Comparison of ENCODE assay signal across 27 mouse cellular contexts in the genomic region with DNA sequence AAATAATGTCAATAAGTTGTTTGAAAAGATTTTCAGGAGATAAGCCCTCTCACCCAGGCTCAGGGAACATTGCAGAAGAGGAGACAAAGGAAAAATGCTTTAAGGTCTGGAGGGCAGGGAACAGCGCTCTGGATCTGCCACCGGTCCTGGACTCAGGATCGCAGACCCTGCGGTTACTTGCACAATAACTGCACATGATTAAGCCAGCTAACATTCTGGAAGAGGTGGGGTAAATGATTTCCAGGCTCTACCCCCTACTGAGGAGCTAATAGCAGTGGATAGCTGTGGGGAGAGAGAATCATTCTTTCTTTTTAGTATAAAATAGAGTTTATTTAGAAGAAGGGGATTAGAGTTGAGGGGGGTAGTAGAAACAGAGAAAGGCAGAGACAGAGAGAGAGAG.
A peak's percentile ranks its signal among the peaks of the same experiment; 100 is the strongest.
DNase-seq lines count a peak whose midpoint lies in the region; ATAC-seq and TF ChIP-seq lines count a peak whose summit lies in the region.
"Had no signal": no experiment of that assay in that cellular context is flagged by ENCODE, and none has a peak within 500 bp of the region (broad histone marks: within the 10 kb centered on the region; RNA-seq: fewer than 3 reads in every experiment).

No protein-coding gene starts in this region.

- H3K9ac ChIP-seq in kidney, embryonic 16.5 days (replicated peaks; ENCODE audit: low read length) = no peak overlapping the region
- H3K9ac ChIP-seq in hindbrain, postnatal 0 days (replicated peaks; ENCODE audit: low read length) = no peak overlapping the region
- H3K9ac ChIP-seq: heart, embryonic 13.5 days; intestine, embryonic 15.5 days; limb, embryonic 13.5 days had no signal

- no peak overlapping the region for H3K27ac ChIP-seq in kidney, adult 2 months (ENCODE audit: insufficient read depth, low read depth, low read length)
- no peak overlapping the region for H3K27ac ChIP-seq in kidney, embryonic 16.5 days (ENCODE audit: low read length)
- no peak overlapping the region for H3K27ac ChIP-seq in hindbrain, postnatal 0 days
- H3K27ac ChIP-seq: heart, embryonic 13.5 days; intestine, embryonic 15.5 days; limb, embryonic 13.5 days; stomach, postnatal 0 days had no signal

- POLR2A ChIA-PET in Patski (lab: Charles Lee) = no interaction called here

- in situ Hi-C loops in Patski (cut with MboI; ENCODE audit: low pct_unique_long_range_greater_than_20kb) = loop anchor here (10.0 to 25.0 kb wide), 2 partner anchors 123 to 180 kb away; a partner anchor contains a TSS

- no peak for TF ChIP-seq POLR2A in kidney, adult 2 months (IDR thresholded peaks at IDR 0.05; ENCODE audit: low read depth, low read length)

- DNase-seq in Patski (ENCODE audit: low read depth, low spot score) = peak; percentile 90
- peak; percentile 69 for DNase-seq in kidney, adult 2 months
- DNase-seq in kidney, postnatal 36 days = peak; percentile 63 to 65
- DNase-seq in urinary bladder, postnatal 10 days (ENCODE audit: low spot score) = no peak
- no peak for DNase-seq in hindbrain, postnatal 0 days (ENCODE audit: low spot score)
- DNase-seq in cerebellum, adult 9-11 months = no peak
- DNase-seq: adrenal gland, adult 8-10 months; cerebellum, adult 8-10 months; embryo, embryonic 11 days; heart, postnatal 14 days; lung, postnatal 36 days; right cerebral cortex, adult 18-20 months; spleen, adult 18-20 months; thymus, adult 18-20 months; thymus, postnatal 25 days had no signal

- WGBS in kidney, adult 2 months = 45% methylated on average over 4 of the region's 4 CpGs
- WGBS in kidney, embryonic 16.5 days = 79% methylated on average over 4 of the region's 4 CpGs
- WGBS in hindbrain, postnatal 0 days = 78% methylated on average over 4 of the region's 4 CpGs

- no peak overlapping the region for H3K4me3 ChIP-seq in kidney, adult 2 months (ENCODE audit: insufficient read depth, low read depth, low read length)
- no peak overlapping the region for H3K4me3 ChIP-seq in kidney, embryonic 16.5 days (ENCODE audit: low read length)
- no peak overlapping the region for H3K4me3 ChIP-seq in hindbrain, postnatal 0 days (ENCODE audit: low read length)
- H3K4me3 ChIP-seq: erythroblast, embryonic 14.5 days; heart, embryonic 13.5 days; intestine, embryonic 15.5 days; limb, embryonic 13.5 days had no signal

- no peaks in the 10 kb centered on the region for H3K27me3 ChIP-seq in Patski
- no peaks in the 10 kb centered on the region for H3K27me3 ChIP-seq in kidney, adult 2 months (replicated peaks; ENCODE audit: control insufficient read depth, insufficient read depth, low read length)
- no peaks in the 10 kb centered on the region for H3K27me3 ChIP-seq in kidney, embryonic 16.5 days (ENCODE audit: insufficient read depth, low read length)
- H3K27me3 ChIP-seq in hindbrain, postnatal 0 days (ENCODE audit: insufficient read depth, low read length) = no peaks in the 10 kb centered on the region
- H3K27me3 ChIP-seq: heart, embryonic 13.5 days; intestine, embryonic 15.5 days had no signal

- H3K4me2 ChIP-seq in kidney, embryonic 16.5 days (replicated peaks; ENCODE audit: low read depth, low read length) = no peak overlapping the region
- no peak overlapping the region for H3K4me2 ChIP-seq in hindbrain, postnatal 0 days (ENCODE audit: low read depth, low read length)
- H3K4me2 ChIP-seq: heart, embryonic 13.5 days; intestine, embryonic 15.5 days; limb, embryonic 13.5 days; liver, embryonic 11.5 days; midbrain, embryonic 11.5 days had no signal

- no peak for TF ChIP-seq CTCF in Patski (IDR thresholded peaks at IDR 0.05)
- TF ChIP-seq CTCF in kidney, adult 2 months (conservative IDR thresholded peaks at IDR 0.05; ENCODE audit: insufficient read depth, insufficient read length, low read depth, low read length) = no peak
- TF ChIP-seq CTCF in hindbrain, postnatal 0 days (IDR thresholded peaks at IDR 0.05; ENCODE audit: low read depth) = no peak

- H3K9me3 ChIP-seq in kidney, embryonic 16.5 days (ENCODE audit: low read length) = no peaks in the 10 kb centered on the region
- H3K9me3 ChIP-seq in hindbrain, postnatal 0 days (ENCODE audit: low read length) = no peaks in the 10 kb centered on the region
- H3K9me3 ChIP-seq: heart, embryonic 13.5 days; intestine, embryonic 15.5 days; limb, embryonic 13.5 days had no signal

- CTCF ChIA-PET in Patski (lab: Charles Lee) = interaction anchor here (0.6 to 1.5 kb wide), 3 partner anchors 9 to 395 kb away, joined by 3 to 4 read pairs (median 3); no protein-coding TSS in a partner anchor

- peak; percentile 96 for ATAC-seq in Patski
- peak; percentile 86 for ATAC-seq in kidney, embryonic 16.5 days (ENCODE audit: low FRiP score, low TSS enrichment)
- ATAC-seq in hindbrain, postnatal 0 days = no peak
- ATAC-seq: CD4-positive, CD25-positive, alpha-beta regulatory T cell, adult 4 months; forebrain, embryonic 14.5 days; hindbrain, embryonic 16.5 days; intestine, embryonic 15.5 days; midbrain, embryonic 16.5 days had no signal

- no peaks in the 10 kb centered on the region for H3K36me3 ChIP-seq in kidney, adult 2 months (ENCODE audit: control insufficient read depth, insufficient read depth, low read length)
- H3K36me3 ChIP-seq in kidney, embryonic 16.5 days (ENCODE audit: insufficient read depth, low read length) = no peaks in the 10 kb centered on the region
- H3K36me3 ChIP-seq in hindbrain, postnatal 0 days (ENCODE audit: insufficient read depth, low read length) = no peaks in the 10 kb centered on the region
- H3K36me3 ChIP-seq: heart, embryonic 13.5 days; intestine, embryonic 15.5 days; limb, embryonic 13.5 days had no signal

- H3K4me1 ChIP-seq in kidney, adult 2 months (ENCODE audit: control insufficient read depth, insufficient read depth, low read length) = 0 out of 2 replicates have a peak, but pooled peaks cover 2% of the 10 kb centered on the region
- H3K4me1 ChIP-seq in kidney, embryonic 16.5 days (ENCODE audit: insufficient read depth, low read length) = no peaks in the 10 kb centered on the region
- no peaks in the 10 kb centered on the region for H3K4me1 ChIP-seq in hindbrain, postnatal 0 days (ENCODE audit: insufficient read depth, low read length)
- H3K4me1 ChIP-seq: heart, embryonic 13.5 days; intestine, embryonic 15.5 days had no signal

Comparison
In these comparisons a context has a peak if more than half of its experiments do, and no peak if none do; other contexts are left out.
1. DNase-seq: peak in Patski (single experiment), kidney, adult 2 months (single experiment) and kidney, postnatal 36 days (2 of 2); none in urinary bladder, postnatal 10 days (single experiment), hindbrain, postnatal 0 days (single experiment) and cerebellum, adult 9-11 months (single experiment).